Mouse (Mus musculus) CH12F3 (cell line): ENCODE results near the gene Atp11a.

Source experiments
- in situ Hi-C: fragments of 300-500 bp; cut with MboI; formaldehyde crosslinking; loops from 2 replicates; pipeline ENCODE4 v1.14.3; 2020; ENCODE audit warnings: low sequenced_read_pairs

Atp11a gene

DNA sequence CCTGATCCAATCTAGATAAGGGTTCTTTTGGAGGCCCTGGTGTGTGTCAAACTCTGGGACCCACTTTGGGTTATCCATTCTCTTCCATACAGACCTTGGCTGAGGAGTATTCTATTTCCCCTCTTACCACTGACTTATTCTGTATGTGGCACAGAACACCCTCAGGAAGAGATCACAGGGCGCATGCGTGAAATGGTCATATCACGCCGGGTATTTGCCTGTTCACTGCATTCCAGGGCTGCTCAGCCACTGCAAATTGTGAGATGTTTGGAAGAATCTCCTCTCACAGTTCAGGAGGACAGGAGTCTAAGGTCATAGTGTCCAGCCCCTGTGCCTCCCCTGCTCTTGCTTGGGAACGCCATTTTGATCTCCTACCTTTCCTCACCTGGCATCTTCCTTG is 113.8 kb downstream of the Atp11a start:
- in situ Hi-C loops: no loop called here

- in situ Hi-C loops: no loop called here
Observed at GRCm38 (mm10) chr8:12871461-12871860, 114.6 kb downstream of the Atp11a start.

DNA sequence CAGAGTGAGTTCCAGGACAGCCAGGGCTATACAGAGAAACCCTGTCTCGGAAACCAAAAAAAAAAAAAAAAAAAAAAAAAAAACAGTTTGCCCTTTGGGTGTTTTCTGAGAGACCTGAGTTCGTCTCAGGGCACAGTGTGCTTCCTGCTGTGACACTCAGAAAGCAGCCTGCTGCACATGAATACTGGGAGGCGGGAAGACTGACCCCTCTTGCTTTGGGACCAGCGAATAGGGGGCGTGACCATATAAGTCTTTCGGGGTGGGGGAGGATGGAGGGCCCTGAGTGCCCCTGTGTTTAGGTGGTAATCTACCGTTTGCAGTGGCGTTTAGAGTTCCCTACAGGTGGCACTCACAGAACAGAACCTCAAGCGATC is 116.2 kb downstream of the Atp11a start:
- in situ Hi-C loops: no loop called here

DNA sequence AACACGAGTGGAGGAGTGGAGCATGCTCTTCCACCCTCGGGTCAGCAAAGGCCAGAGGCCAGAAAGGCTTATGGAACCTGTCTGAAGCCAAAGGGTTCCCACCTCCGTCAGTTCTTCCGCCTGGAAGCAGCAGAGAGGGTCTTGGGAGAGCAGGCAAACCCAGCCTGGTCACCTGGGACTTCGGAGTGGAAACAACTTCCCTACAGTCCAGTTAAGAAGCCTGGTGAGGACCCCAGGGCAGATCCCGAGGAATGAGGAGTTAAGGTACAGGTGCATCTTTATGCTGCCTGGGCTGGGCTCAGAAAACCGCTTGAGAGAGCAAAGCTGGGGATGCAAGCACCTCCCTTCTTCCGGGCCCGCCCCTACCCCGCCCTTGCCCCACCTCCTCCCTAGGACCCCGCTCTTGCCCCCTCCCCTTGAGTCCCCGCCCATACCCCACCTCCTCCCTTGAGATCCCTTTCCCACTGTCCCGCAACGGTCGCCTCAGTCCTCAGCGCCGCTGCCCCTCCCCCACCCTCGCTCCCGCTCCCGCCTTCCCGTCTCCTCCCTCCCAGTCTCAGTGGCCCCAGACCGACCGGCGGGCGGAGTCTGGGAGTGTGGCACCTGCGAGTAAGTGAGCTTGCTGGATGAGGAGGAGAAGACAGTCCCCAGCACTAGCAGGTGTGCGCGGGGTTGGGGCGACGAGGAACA is 116.7 kb downstream of the Atp11a start, which contains the start of gene Mcf2l:
Gene Mcf2l (plus strand): TSS at position 450 of the 690 bp plus-strand sequence.
- in situ Hi-C loops: no loop called here

- in situ Hi-C loops: no loop called here
Observed at GRCm38 (mm10) chr8:12874194-12874791, 117.5 kb downstream of the Atp11a start.

DNA sequence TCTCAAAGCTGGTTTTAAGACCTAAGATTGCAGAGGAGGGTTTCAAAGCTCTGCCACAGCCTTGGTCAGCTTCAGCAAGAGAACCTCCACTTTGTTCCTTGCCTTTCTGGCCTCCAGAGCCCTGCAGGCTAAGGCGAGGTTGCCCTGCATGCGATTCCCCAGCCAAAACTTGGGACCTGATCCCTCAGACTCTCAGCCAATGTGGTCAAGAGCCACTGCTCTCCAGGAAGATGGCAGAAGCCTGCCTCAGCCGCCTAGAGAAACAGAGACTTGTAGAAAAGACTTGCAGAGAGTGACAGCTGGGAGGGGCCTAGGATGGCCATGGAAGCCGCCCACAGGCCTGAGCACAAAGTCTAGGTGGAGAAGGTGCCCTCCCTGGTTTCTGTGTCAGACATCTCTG is 118.2 kb downstream of the Atp11a start:
- in situ Hi-C loops: no loop called here

DNA sequence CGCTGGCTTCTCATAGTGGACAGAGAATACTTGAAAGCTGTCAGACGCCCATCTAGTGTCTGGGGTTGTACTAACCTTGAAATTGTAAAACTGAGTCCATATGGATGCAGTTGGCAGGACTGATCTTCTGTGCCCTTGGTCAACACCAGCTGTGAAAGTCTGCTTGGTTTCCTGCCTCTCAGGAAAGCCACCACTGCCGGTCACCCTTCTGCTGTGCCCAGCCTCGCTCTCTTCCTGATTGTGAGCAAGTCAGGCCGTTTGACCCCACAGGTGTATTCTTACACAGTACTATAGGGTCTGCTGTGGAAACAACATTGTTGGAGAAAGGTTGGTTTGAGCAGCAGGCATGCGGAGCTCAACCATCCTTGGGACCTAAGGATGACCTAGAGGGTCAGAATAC is 120.3 kb downstream of the Atp11a start:
- in situ Hi-C loops: no loop called here

GRCm38 (mm10) chr8:12880163-12880562 is 123.3 kb downstream of the Atp11a start:
- in situ Hi-C loops: no loop called here

DNA sequence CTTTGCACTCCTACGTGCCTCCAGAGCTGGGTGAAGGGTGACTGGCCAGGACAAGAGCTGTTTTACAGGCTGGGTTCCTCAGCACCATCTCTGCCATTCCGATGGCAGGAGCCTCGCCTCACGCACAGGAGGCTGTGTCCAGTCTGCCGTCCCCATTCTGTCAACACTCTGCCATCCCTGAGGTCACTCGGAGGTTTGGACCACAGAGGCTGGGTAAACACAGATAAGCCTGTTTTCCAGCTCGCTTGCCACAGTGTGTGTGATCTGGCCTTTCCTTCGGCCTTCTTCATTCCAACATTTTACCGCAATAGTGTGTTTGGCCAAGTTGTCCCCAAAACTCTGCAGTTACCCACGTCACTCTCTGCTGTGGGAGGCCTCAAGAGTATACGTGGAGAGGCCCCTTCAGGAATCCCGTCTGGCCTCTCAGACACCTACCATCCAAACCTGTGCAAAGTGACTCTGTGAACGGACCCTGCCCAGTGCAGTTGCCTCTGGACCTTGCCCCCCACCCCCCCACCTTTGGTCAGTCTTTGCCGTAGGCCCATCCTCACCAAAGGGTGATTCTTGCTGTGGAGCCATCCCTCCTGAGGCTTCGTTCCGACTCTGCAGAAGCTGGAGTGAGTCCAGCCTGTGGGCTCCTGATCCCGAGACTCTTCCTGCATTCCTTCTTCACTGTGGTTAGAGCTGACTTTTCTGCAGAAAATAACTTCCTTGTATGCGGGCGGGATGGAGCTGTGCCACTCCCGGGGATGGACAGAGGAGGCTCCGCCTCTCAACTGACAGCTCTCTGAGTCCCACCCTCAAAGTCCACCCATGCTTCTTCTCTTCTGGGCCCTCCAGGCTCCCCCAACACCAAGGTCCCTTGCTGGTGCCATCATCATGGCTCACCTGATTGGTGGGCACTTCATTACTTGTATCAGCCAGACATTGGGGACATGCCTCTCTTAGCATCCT is 126.5 kb downstream of the Atp11a start:
- in situ Hi-C loops: no loop called here

DNA sequence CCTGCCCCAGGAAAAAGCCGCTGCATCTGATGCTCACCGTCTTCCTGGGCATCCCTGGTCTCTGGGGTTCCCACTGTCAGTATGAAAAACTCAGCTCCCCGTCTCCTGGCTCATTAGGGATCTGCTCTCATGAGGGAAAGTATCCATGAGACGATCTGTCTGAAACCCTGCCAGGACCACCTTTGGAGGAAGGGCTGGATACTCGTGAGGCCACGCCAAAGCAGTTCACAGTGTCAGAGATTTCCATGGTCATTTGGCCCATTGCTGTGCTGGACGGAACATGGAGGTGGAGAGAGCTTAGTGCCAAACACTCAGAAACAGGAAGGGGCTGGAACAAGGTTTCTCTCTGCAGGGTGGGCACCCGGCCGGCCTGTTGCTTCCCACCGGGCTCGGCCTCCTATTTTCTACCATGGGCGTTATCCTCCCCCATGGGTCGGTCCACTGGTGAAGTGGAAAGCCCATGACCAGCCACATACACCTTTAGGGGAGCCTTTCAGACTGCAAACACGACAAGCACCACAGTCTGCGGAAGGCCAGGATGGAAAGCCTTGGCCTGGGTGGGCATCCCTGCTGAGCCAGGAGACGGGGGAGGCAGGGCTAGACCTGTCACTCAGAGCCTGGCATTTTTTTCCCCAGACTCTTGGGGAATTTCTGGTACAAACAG is 131.1 kb downstream of the Atp11a start:
- in situ Hi-C loops: no loop called here

- in situ Hi-C loops: no loop called here
Observed at GRCm38 (mm10) chr8:12889046-12889598, 132.3 kb downstream of the Atp11a start.

- in situ Hi-C loops: no loop called here
Observed at GRCm38 (mm10) chr8:12892882-12893446, 136.2 kb downstream of the Atp11a start.

DNA sequence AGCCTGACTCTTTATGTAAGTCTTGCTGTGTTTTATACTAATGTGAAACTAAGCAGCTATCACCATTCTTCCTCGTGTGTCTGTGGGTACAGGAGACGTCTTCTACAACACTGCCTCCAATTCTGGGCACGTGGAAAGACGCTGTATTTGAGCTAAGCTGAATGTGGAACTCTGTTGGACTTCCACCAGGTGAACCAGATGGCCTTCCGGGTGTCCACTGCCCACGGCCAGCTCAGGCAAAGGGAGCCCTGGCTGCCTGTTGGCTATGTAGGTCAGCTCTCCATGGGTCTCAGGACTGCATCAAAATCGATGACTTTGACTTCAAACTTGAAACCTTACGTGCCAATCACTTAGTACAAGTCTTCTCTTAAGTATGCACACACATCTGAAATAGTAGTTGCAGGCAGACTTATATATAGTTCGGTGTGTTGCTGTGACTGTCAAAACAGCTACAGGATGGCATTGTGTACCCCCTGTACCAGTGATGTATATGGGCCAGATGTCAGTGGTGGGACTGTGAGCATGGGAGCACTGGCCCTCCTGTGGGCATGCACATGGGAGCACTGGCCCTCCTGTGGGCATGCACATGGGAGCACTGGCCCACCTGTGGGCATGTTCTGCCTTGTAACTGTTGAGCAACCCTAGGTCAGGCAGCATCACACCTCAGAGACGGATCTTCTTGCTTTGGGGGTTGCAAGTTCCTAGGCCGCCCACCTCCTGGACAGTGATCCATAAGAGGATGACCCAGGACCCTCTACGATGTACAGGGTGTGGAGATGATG is 137.2 kb downstream of the Atp11a start:
- in situ Hi-C loops: no loop called here

DNA sequence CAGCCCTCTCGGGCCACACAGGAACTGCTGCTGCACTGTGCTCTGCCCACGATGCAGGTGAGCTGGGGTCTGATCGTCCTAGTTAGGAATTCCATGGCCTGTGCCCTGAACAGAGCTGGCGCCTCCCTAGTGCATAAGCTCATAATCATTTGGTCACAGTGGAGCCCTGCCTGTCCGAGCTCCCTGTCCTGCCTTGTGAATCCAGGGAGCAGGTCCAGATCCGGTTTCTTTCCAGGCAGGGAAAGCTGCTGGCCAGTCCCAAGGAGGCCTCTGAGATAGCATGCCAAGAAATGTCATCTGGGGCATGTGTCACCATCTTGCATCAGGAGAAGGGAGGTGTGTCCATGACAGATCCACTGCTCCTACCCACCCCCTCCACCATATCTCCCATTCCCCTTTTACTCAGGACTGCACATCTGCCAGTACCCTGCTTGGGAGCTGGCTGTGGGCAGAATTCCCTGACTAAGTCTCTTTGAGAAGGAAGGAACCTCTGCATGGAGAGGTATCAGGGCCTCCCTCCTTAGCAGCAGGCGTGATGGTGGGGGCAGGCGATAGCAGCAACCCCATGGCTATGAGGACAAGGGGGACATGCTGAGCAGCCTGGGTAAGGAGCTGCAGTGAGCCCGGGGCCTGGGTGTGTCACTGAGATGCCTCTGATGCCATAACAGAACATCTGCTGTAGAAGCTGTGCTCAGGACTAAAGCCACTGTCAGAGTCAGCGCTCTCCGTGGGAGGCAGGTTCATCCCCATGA is 138.1 kb downstream of the Atp11a start:
- in situ Hi-C loops: no loop called here

DNA sequence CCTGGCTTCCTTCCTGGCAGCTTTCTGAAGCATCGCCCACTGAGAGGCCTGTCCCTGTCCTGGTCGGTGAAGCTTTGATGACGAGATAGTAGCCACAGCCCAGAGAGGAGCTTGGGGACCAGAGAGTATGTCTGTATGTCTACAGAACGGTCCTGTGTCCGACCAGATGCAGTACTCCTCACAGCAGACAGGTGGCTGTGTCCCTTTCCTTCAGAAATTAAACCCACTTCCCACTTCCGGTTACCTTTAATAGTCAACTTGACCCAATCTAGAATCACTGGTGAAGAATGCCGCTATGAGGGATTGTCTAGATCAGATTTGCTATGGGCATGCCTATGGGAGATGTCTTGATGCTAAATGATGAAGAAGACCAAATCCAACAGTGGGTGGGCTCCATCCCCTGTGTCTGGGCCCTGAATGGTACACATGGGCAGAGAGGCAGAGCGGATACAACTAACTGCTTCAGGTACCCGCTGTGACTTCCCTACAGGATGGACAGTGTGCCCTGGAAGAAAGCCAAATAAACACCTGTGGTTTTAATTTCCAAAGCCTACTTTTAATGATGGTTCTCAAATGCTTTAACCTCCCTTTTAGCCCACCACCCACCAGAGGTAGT is 138.8 kb downstream of the Atp11a start:
- in situ Hi-C loops: no loop called here

DNA sequence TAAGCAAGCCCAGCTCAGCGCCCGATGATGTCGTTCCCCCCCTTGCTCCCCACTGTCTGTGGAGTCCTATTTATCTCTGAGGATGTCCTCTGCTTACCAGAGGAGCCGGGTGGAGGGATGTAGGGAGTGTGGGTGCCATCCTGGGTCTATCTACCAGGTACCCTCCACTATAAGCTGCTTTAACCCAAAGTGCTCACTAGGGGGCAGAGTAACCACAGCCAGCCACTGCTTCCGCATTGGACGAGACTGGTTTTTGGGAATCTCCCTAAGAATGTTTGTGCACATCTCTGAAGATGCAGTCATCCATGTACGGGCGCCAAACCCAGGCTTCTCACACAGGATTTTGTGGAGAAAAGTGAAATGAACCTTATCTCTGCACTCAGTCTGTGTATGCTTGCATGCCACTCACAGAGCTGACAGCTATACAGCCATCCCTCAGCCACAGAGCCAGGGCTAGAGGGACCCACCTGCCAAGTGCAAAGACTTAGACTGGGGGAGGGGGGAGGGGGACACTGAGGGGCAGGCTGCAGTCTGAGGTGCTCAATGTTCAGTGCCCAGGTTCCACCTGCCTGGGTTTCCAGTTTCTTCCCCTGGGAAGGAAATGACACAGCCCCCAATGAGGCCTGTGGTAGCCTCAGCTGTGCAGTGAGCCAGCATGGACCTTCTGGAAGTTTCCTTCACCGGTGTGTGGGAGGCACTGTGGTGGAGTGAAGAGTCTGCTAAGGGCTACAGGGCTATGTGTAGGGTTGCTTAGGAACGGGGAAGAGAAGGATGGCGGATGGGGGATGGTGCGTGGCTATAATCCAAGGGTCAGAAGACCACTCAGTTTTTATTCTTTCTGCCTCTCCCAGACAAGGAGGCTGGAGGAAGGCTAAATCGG is 139.9 kb downstream of the Atp11a start:
- in situ Hi-C loops: no loop called here

DNA sequence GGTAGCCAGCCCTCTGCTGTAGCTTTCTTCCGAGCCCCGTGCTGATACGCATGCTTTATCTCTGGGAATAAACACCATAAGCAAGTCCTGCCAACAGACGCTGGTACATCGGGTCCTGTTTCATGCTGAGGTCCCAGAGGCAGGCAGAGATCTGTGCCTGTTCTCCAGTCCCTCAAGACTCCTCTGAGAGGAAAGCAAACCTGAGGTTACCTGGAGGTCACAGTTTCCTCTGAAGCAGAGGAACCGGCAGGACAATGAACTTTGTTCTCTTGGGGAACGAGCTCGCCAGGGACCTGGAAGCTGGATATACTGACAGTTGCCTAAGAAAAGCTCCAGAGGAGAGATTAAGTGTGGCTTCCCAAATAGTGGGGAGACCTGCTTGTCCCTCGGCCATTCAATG is 141.0 kb downstream of the Atp11a start:
- in situ Hi-C loops: no loop called here
